Mouse (Mus musculus): Measurements from ENCODE around the gene Scarf1. TPM values are rescaled to one million over a fixed set of nuclear protein-coding genes. Genes with fewer than 3 reads are reported as not detected.

Gene Scarf1
- polyA plus RNA-seq, 1 experiment from 2014 or later = 4.8 TPM

- ATAC-seq (ENCODE audit: insufficient number of reproducible peaks, insufficient read depth, low FRiP score, low read depth) = no peak
- H3K4me3 ChIP-seq (ENCODE audit: low read depth, low read length) = no peak overlapping the region
- H3K9me3 ChIP-seq (ENCODE audit: control insufficient read depth, low read depth, low read length) = no peaks in the 10 kb centered on the region; the same call in 1 of the 2 replicates
- no peak overlapping the region for H3K4me2 ChIP-seq (replicated peaks; ENCODE audit: low read depth, low read length)
- 77% methylated on average over 5 of the region's 5 CpGs for WGBS
- H3K4me1 ChIP-seq (ENCODE audit: control insufficient read depth, insufficient read depth, low read length) = no peaks in the 10 kb centered on the region
- H3K36me3 ChIP-seq (ENCODE audit: control insufficient read depth, insufficient read depth, low read length) = no peaks in the 10 kb centered on the region
- H3K9ac ChIP-seq (replicated peaks; ENCODE audit: low read depth, low read length) = no peak overlapping the region
- H3K27me3 ChIP-seq (ENCODE audit: control insufficient read depth, insufficient read depth, low read length) = no peaks in the 10 kb centered on the region
- H3K27ac ChIP-seq (ENCODE audit: low read length) = no peak overlapping the region
Measured at GRCm38 (mm10) chr11:75561410-75561791, 48.1 kb downstream of the Scarf1 start.

GRCm38 (mm10) chr11:75562840-75563239, 49.5 kb downstream of the Scarf1 start:
- no peak overlapping the region for H3K4me2 ChIP-seq (replicated peaks; ENCODE audit: low read depth, low read length)
- no peaks in the 10 kb centered on the region for H3K27me3 ChIP-seq (ENCODE audit: control insufficient read depth, insufficient read depth, low read length)
- no peak overlapping the region for H3K4me3 ChIP-seq (ENCODE audit: low read depth, low read length)
- H3K9ac ChIP-seq (replicated peaks; ENCODE audit: low read depth, low read length) = no peak overlapping the region
- WGBS = 89% methylated on average over 8 of the region's 8 CpGs
- H3K4me1 ChIP-seq (ENCODE audit: control insufficient read depth, insufficient read depth, low read length) = no peaks in the 10 kb centered on the region
- no peaks in the 10 kb centered on the region for H3K36me3 ChIP-seq (ENCODE audit: control insufficient read depth, insufficient read depth, low read length)
- no peak overlapping the region for H3K27ac ChIP-seq (ENCODE audit: low read length)
- ATAC-seq (ENCODE audit: insufficient number of reproducible peaks, insufficient read depth, low FRiP score, low read depth) = no peak
- H3K9me3 ChIP-seq (ENCODE audit: control insufficient read depth, low read depth, low read length) = no peaks in the 10 kb centered on the region; the same call in 1 of the 2 replicates

DNA sequence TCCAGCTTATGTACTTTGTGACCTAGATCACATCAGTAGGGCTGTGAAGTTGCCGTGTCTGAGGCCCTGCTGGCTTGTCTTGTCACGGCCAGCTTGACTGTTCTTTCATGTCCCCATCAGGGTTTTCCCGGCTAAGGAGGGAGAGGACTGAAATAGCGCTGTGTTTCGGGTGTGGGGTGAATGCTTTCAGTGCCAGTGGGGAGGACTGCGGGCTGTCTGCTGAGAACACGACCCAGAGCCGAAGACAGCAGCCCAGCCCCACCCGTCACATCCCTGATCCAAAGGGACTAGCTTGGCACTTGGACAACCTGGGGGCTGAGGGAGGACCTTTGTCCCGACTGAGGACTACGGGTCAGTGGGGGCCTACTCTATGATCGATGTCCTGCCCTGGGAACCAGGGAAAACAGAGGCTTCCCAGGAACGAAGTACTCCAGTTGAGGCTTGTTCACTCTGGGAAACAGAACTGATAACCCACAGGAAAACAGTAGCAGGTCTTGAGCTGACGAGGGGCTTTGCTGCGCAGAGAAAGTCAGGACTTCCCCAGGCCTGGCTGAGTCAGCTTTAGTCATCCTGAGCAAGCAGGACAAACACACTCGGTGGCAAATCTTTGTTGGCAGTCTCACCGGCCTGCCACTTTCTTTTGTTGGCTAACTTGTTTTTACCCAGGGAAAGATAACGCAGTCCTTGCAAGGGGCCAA, 50.7 kb downstream of the Scarf1 start:
- Histone ChIP-seq H3K27me3 (ENCODE audit: control insufficient read depth, insufficient read depth, low read length) (no peaks in the 10 kb centered on the region), H3K9ac (replicated peaks; ENCODE audit: low read depth, low read length) (no peak overlapping the region), H3K9me3 (ENCODE audit: control insufficient read depth, low read depth, low read length) (no peaks in the 10 kb centered on the region), H3K27ac (ENCODE audit: low read length) (peak overlapping the region; percentile 39; the same call in 1 of the 2 replicates), H3K4me2 (replicated peaks; ENCODE audit: low read depth, low read length) (no peak overlapping the region), H3K4me3 (ENCODE audit: low read depth, low read length) (no peak overlapping the region), H3K4me1 (ENCODE audit: control insufficient read depth, insufficient read depth, low read length) (no peaks in the 10 kb centered on the region), H3K36me3 (ENCODE audit: control insufficient read depth, insufficient read depth, low read length) (no peaks in the 10 kb centered on the region)
- peak; percentile 64; the same call in 1 of the 2 replicates for ATAC-seq (ENCODE audit: insufficient number of reproducible peaks, insufficient read depth, low FRiP score, low read depth)
- WGBS = 60% methylated on average over 18 of the region's 18 CpGs

DNA sequence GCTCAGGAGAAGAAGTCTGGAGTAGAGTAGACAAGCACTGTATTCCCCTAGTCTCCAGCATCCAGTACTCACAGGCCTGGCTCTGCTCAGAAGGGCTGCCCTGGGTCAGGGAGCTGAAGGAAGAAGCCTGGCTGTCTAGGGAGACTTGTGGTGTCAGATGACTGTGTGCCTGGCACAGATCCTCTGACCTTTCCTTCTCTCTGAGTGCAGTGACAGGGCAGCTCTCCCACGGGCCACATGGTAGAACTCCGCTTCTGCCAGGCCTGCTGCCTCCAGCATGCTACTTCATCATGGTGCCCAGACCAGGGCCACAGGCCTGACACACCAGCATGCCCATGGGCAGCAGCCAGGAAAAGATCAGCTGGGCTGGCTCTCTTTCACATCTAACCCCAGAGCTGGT, 52.5 kb downstream of the Scarf1 start:
- Histone ChIP-seq H3K27me3 (ENCODE audit: control insufficient read depth, insufficient read depth, low read length) (no peaks in the 10 kb centered on the region), H3K4me3 (ENCODE audit: low read depth, low read length) (no peak overlapping the region), H3K4me2 (replicated peaks; ENCODE audit: low read depth, low read length) (no peak overlapping the region), H3K36me3 (ENCODE audit: control insufficient read depth, insufficient read depth, low read length) (no peaks in the 10 kb centered on the region), H3K9ac (replicated peaks; ENCODE audit: low read depth, low read length) (no peak overlapping the region), H3K4me1 (ENCODE audit: control insufficient read depth, insufficient read depth, low read length) (no peaks in the 10 kb centered on the region), H3K27ac (ENCODE audit: low read length) (no peak overlapping the region), H3K9me3 (ENCODE audit: control insufficient read depth, low read depth, low read length) (no peaks in the 10 kb centered on the region)
- 69% methylated on average over 2 of the region's 2 CpGs for WGBS
- no peak for ATAC-seq (ENCODE audit: insufficient number of reproducible peaks, insufficient read depth, low FRiP score, low read depth)

GRCm38 (mm10) chr11:75566276-75567196, 53.2 kb downstream of the Scarf1 start:
- no peak overlapping the region for H3K27ac ChIP-seq (ENCODE audit: low read length)
- H3K27me3 ChIP-seq (ENCODE audit: control insufficient read depth, insufficient read depth, low read length) = no peaks in the 10 kb centered on the region
- no peak for ATAC-seq (ENCODE audit: insufficient number of reproducible peaks, insufficient read depth, low FRiP score, low read depth)
- no peak overlapping the region for H3K4me3 ChIP-seq (ENCODE audit: low read depth, low read length)
- WGBS = 79% methylated on average over 13 of the region's 13 CpGs
- no peak overlapping the region for H3K9ac ChIP-seq (replicated peaks; ENCODE audit: low read depth, low read length)
- no peaks in the 10 kb centered on the region for H3K4me1 ChIP-seq (ENCODE audit: control insufficient read depth, insufficient read depth, low read length)
- no peaks in the 10 kb centered on the region for H3K9me3 ChIP-seq (ENCODE audit: control insufficient read depth, low read depth, low read length)
- no peak overlapping the region for H3K4me2 ChIP-seq (replicated peaks; ENCODE audit: low read depth, low read length)
- no peaks in the 10 kb centered on the region for H3K36me3 ChIP-seq (ENCODE audit: control insufficient read depth, insufficient read depth, low read length)

DNA sequence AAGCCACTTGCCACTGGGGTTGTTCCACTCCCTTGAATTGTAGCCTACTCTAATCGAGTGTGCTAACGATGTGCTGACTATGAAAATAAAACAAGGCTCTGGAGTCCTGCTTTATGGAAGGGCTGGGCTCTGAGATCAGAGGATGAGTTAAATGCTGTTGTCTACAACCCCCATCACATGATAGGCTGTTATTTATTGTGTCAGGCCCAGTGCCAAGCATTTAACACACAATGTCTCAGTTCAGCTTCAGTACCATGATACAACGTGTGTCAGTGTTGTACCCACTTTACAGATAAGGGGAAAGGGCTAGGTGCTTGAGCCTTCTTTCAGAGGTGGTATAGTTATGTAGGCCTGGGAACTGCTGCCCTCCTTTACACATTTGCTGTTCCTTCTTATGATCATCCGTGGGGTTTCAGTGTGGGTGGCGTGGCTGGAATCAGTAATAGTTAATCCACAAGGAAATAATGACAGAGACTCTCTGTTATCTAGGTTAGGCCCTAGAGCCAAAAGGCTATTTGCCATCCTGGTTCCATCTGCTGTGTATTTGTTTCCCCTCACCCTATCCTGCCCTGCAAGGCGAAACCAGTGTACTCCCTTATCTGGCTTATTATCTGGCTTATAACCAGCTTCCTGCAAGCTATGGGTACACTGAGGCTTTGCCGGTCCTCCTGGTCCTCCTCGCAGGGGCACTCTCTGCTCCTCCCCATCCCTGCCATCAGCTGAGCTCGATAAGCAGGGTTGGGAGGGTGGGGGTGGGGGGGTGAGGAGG, 54.2 kb downstream of the Scarf1 start:
- Histone ChIP-seq H3K27me3 (ENCODE audit: control insufficient read depth, insufficient read depth, low read length) (no peaks in the 10 kb centered on the region), H3K4me1 (ENCODE audit: control insufficient read depth, insufficient read depth, low read length) (peaks cover 5% of the 10 kb centered on the region), H3K9me3 (ENCODE audit: control insufficient read depth, low read depth, low read length) (no peaks in the 10 kb centered on the region), H3K36me3 (ENCODE audit: control insufficient read depth, insufficient read depth, low read length) (no peaks in the 10 kb centered on the region), H3K4me3 (ENCODE audit: low read depth, low read length) (no peak overlapping the region), H3K27ac (ENCODE audit: low read length) (no peak overlapping the region), H3K4me2 (replicated peaks; ENCODE audit: low read depth, low read length) (no peak overlapping the region), H3K9ac (replicated peaks; ENCODE audit: low read depth, low read length) (no peak overlapping the region)
- no peak for ATAC-seq (ENCODE audit: insufficient number of reproducible peaks, insufficient read depth, low FRiP score, low read depth)
- WGBS = 64% methylated on average over 9 of the region's 9 CpGs

DNA sequence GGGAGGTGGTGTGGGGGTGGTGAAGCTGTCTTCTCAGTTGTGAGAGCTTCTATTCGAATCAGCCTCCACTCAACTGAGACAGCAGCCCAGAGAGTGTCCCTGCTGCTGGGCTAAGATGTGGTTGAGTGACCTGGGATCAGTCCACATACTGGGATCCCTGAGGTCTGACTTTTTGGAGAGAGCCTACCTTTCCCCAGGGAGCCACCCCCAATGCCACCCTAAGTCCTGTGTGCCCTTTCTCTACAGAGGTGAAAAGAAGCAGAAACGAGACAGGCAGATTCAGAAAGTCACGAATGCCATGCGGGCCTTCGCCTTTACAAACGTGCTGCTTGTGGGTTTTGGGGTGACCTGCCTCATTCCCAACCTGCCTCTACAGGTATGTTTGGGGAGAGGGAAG, 54.8 kb downstream of the Scarf1 start:
- Histone ChIP-seq H3K9me3 (ENCODE audit: control insufficient read depth, low read depth, low read length) (no peaks in the 10 kb centered on the region), H3K9ac (replicated peaks; ENCODE audit: low read depth, low read length) (no peak overlapping the region), H3K27me3 (ENCODE audit: control insufficient read depth, insufficient read depth, low read length) (no peaks in the 10 kb centered on the region), H3K4me1 (ENCODE audit: control insufficient read depth, insufficient read depth, low read length) (peaks cover 11% of the 10 kb centered on the region), H3K36me3 (ENCODE audit: control insufficient read depth, insufficient read depth, low read length) (no peaks in the 10 kb centered on the region), H3K27ac (ENCODE audit: low read length) (no peak overlapping the region), H3K4me2 (replicated peaks; ENCODE audit: low read depth, low read length) (no peak overlapping the region), H3K4me3 (ENCODE audit: low read depth, low read length) (no peak overlapping the region)
- 83% methylated on average over 6 of the region's 6 CpGs for WGBS
- ATAC-seq (ENCODE audit: insufficient number of reproducible peaks, insufficient read depth, low FRiP score, low read depth) = no peak

GRCm38 (mm10) chr11:75568962-75569361, 55.6 kb downstream of the Scarf1 start:
- 86% methylated on average over 12 of the region's 12 CpGs for WGBS
- H3K27me3 ChIP-seq (ENCODE audit: control insufficient read depth, insufficient read depth, low read length) = no peaks in the 10 kb centered on the region
- H3K9ac ChIP-seq (replicated peaks; ENCODE audit: low read depth, low read length) = no peak overlapping the region
- H3K9me3 ChIP-seq (ENCODE audit: control insufficient read depth, low read depth, low read length) = no peaks in the 10 kb centered on the region
- peaks cover 12% of the 10 kb centered on the region for H3K4me1 ChIP-seq (ENCODE audit: control insufficient read depth, insufficient read depth, low read length)
- no peak for ATAC-seq (ENCODE audit: insufficient number of reproducible peaks, insufficient read depth, low FRiP score, low read depth)
- H3K4me2 ChIP-seq (replicated peaks; ENCODE audit: low read depth, low read length) = no peak overlapping the region
- no peak overlapping the region for H3K4me3 ChIP-seq (ENCODE audit: low read depth, low read length)
- no peaks in the 10 kb centered on the region for H3K36me3 ChIP-seq (ENCODE audit: control insufficient read depth, insufficient read depth, low read length)
- no peak overlapping the region for H3K27ac ChIP-seq (ENCODE audit: low read length)

Measured in stomach, embryonic 14.5 days (tissue).